Mouse (Mus musculus): ENCODE measurements around the gene Clec11a. TPM values are rescaled to one million over a fixed set of nuclear protein-coding genes. Genes with fewer than 3 reads are reported as not detected.

Clec11a gene
- polyA plus RNA-seq, 1 experiment from 2014 or later = 0.79 TPM

- no peak for ATAC-seq (ENCODE audit: insufficient number of reproducible peaks, low FRiP score)
- Histone ChIP-seq H3K27me3 (replicated peaks) (peaks cover 53% of the 10 kb centered on the region), H3K4me3 (no peak overlapping the region), H3K9ac (no peak overlapping the region), H3K9me3 (replicated peaks) (no peaks in the 10 kb centered on the region), H3K27ac (ENCODE audit: poor library complexity, severe bottlenecking) (no peak overlapping the region), H3K36me3 (no peaks in the 10 kb centered on the region), H3K4me1 (replicated peaks) (no peaks in the 10 kb centered on the region), H3K4me2 (no peak overlapping the region)
- WGBS = 21% methylated on average over 11 of the region's 11 CpGs
These were observed 32.6 kb downstream of the Clec11a start for GRCm38 (mm10) chr7:44274096-44274495.

DNA sequence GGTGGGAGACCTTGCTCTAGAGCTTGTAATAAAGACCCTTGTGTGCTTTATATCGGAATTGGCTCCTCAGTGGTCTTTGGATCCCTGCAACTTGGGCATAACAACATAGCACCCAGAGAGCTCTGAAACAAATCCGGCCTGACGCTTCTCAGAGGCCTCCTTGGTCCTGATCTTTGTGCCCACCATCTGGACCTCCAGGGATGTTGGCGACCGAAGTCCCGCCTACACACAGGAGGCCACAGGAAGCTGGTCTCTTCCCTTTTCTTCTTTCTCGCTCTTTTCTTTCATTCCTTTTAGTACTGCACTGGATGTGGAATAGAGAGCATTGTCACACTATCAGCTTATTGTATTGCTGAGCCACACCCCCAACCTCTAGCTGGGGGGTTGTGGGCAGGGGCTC, 33.3 kb downstream of the Clec11a start:
- Histone ChIP-seq H3K4me2 (no peak overlapping the region), H3K27me3 (replicated peaks) (peaks cover 59% of the 10 kb centered on the region)

GRCm38 (mm10) chr7:44272546-44272945, 34.2 kb downstream of the Clec11a start:
- Histone ChIP-seq H3K4me3 (no peak overlapping the region), H3K36me3 (no peaks in the 10 kb centered on the region), H3K9me3 (replicated peaks) (no peaks in the 10 kb centered on the region), H3K27me3 (replicated peaks) (peaks cover 68% of the 10 kb centered on the region), H3K9ac (no peak overlapping the region), H3K4me1 (replicated peaks) (no peaks in the 10 kb centered on the region), H3K4me2 (no peak overlapping the region), H3K27ac (ENCODE audit: poor library complexity, severe bottlenecking) (no peak overlapping the region)
- no peak for ATAC-seq (ENCODE audit: insufficient number of reproducible peaks, low FRiP score)
- 83% methylated on average over 7 of the region's 7 CpGs for WGBS

More for the DNA sequence above, 33.3 kb downstream of the Clec11a start:
- no peak overlapping the region for H3K4me3 ChIP-seq
- no peak for ATAC-seq (ENCODE audit: insufficient number of reproducible peaks, low FRiP score)
- no peaks in the 10 kb centered on the region for H3K4me1 ChIP-seq (replicated peaks)
- H3K36me3 ChIP-seq = no peaks in the 10 kb centered on the region
- 71% methylated on average over 7 of the region's 7 CpGs for WGBS
- no peak overlapping the region for H3K27ac ChIP-seq (ENCODE audit: poor library complexity, severe bottlenecking)
- no peaks in the 10 kb centered on the region for H3K9me3 ChIP-seq (replicated peaks)
- no peak overlapping the region for H3K9ac ChIP-seq

- Histone ChIP-seq H3K27ac (ENCODE audit: poor library complexity, severe bottlenecking) (no peak overlapping the region), H3K4me3 (no peak overlapping the region), H3K9ac (no peak overlapping the region), H3K27me3 (replicated peaks) (peaks cover 76% of the 10 kb centered on the region), H3K4me2 (no peak overlapping the region), H3K36me3 (no peaks in the 10 kb centered on the region), H3K9me3 (replicated peaks) (no peaks in the 10 kb centered on the region), H3K4me1 (replicated peaks) (no peaks in the 10 kb centered on the region)
- no peak for ATAC-seq (ENCODE audit: insufficient number of reproducible peaks, low FRiP score)
- WGBS = 64% methylated on average over 2 of the region's 2 CpGs
These were observed 35.4 kb downstream of the Clec11a start for GRCm38 (mm10) chr7:44271309-44271708.

DNA sequence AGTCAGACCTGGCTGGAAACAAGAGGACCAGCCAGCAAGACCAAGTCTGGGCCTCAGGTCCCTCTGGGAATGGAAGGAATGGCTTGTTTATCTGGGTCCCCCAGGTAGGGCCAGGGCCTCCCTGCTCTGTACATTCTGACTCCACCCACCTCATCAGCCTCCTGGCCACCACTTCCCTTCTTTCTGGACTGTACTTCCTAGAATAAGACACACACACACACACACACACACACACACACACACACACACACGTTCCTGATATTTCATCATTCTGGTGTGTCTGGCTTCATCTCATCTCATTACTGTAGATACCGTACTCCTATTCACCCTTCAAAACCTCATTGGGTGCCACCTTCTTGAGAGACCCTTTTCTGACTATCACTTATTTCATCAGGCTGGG, 37.3 kb downstream of the Clec11a start:
- Histone ChIP-seq H3K4me1 (replicated peaks) (no peaks in the 10 kb centered on the region), H3K4me2 (no peak overlapping the region), H3K9ac (no peak overlapping the region), H3K9me3 (replicated peaks) (no peaks in the 10 kb centered on the region), H3K4me3 (no peak overlapping the region), H3K27me3 (replicated peaks) (peaks cover 72% of the 10 kb centered on the region), H3K27ac (ENCODE audit: poor library complexity, severe bottlenecking) (no peak overlapping the region), H3K36me3 (no peaks in the 10 kb centered on the region)
- 72% methylated on average over 2 of the region's 2 CpGs for WGBS
- ATAC-seq (ENCODE audit: insufficient number of reproducible peaks, low FRiP score) = no peak

- H3K9me3 ChIP-seq (replicated peaks) = no peaks in the 10 kb centered on the region
- H3K4me3 ChIP-seq = no peak overlapping the region
- H3K4me1 ChIP-seq (replicated peaks) = 0 out of 2 replicates have a peak, but pooled peaks cover under 1% of the 10 kb centered on the region
- no peak overlapping the region for H3K4me2 ChIP-seq
- WGBS = 78% methylated on average over 11 of the region's 11 CpGs
- peaks cover 72% of the 10 kb centered on the region for H3K27me3 ChIP-seq (replicated peaks)
- ATAC-seq (ENCODE audit: insufficient number of reproducible peaks, low FRiP score) = no peak
- no peaks in the 10 kb centered on the region for H3K36me3 ChIP-seq
- H3K9ac ChIP-seq = no peak overlapping the region
- H3K27ac ChIP-seq (ENCODE audit: poor library complexity, severe bottlenecking) = no peak overlapping the region
These were observed 38.6 kb downstream of the Clec11a start for GRCm38 (mm10) chr7:44268117-44268516.

DNA sequence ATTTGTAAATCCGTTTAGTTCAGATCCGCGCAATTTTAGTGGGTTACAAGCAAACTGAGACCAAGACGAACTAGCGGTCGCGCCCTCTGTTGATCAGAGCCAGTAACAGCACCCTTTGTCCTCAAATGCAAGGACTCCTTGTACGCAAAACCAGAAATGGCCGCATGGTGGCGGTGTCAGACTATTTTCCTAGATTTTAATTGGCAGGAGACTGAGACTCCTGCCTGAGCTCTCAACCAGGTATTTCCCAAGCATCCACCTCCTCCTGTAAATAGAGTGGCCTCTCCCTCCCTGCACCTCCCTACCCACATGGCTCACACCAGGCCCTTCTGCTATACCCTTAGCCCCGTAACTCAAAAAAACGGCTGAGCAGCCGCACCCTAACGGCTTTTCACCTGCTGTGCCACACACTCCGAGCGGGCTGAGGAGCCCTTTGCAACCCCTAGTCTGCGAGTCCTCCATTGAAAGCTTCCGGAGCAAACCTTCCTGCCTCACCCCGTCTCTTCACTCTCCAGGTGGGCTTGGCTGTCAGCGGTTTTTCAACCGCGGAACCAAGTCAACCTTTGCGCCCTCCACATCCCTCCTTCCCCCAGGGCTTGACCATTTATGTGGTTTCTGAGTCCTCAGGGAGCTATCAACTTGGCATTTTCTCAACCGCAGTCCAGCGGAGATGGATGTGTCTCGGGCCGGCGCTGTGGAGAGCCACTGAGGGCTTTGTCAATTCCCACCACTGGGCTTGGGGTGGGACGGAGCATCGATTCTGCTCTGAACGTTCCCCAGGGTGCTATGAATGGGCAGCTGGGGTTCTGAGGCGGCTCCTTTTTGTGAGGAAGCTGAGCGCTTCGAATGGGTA, 43.7 kb downstream of the Clec11a start:
- peaks cover 62% of the 10 kb centered on the region for H3K27me3 ChIP-seq (replicated peaks)
- WGBS = 4% methylated on average over 34 of the region's 34 CpGs
- 0 out of 2 replicates have a peak, but pooled peaks have one; percentile 4 for ATAC-seq (ENCODE audit: insufficient number of reproducible peaks, low FRiP score)

GRCm38 (mm10) chr7:44261147-44261546, 45.6 kb downstream of the Clec11a start, which contains the start of gene Gm15517:
Gm15517 (plus strand) TSS chr7:44261447.
- Histone ChIP-seq H3K27ac (ENCODE audit: poor library complexity, severe bottlenecking) (no peak within 1 kb of the TSS), H3K9ac (no peak within 1 kb of the TSS), H3K4me1 (replicated peaks) (0 out of 2 replicates have a peak, but pooled peaks cover 3% of the 10 kb centered on the region), H3K4me3 (no peak within 1 kb of the TSS), H3K9me3 (replicated peaks) (no peaks in the 10 kb centered on the region), H3K4me2 (no peak within 1 kb of the TSS), H3K27me3 (replicated peaks) (peaks cover 50% of the 10 kb centered on the region), H3K36me3 (no peaks in the 10 kb centered on the region)
- 58% methylated on average over 5 of the region's 5 CpGs for WGBS
- ATAC-seq (ENCODE audit: insufficient number of reproducible peaks, low FRiP score) = no peak

More for the DNA sequence above, 43.7 kb downstream of the Clec11a start:
- peak overlapping the region; percentile 47 for H3K4me2 ChIP-seq
- no peak overlapping the region for H3K9ac ChIP-seq
- H3K9me3 ChIP-seq (replicated peaks) = no peaks in the 10 kb centered on the region
- no peak overlapping the region for H3K4me3 ChIP-seq
- 0 out of 2 replicates have a peak, but pooled peaks cover 3% of the 10 kb centered on the region for H3K4me1 ChIP-seq (replicated peaks)
- no peaks in the 10 kb centered on the region for H3K36me3 ChIP-seq
- H3K27ac ChIP-seq (ENCODE audit: poor library complexity, severe bottlenecking) = no peak overlapping the region

DNA sequence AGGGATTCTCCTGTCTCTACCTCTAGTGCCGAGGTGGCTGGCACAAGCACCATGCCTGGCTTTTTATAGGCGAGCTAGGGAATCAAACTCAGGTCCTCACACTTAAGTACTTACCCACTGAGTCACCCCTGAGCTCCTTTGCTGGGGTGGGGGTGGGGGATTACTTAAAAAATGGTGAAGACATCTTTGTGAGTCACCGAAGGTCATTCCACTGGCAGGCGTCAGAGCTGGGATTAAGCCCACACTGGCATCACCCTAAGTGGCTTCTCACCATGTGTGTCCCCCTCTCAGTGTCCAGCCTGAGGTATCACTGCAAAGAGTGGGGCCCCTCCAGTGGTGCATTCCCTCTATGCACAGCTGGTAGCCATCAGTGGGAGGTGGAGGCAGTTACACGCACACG, 46.3 kb downstream of the Clec11a start:
- Histone ChIP-seq H3K36me3 (no peaks in the 10 kb centered on the region), H3K9ac (no peak overlapping the region)
- WGBS = 63% methylated on average over 6 of the region's 6 CpGs

DNA sequence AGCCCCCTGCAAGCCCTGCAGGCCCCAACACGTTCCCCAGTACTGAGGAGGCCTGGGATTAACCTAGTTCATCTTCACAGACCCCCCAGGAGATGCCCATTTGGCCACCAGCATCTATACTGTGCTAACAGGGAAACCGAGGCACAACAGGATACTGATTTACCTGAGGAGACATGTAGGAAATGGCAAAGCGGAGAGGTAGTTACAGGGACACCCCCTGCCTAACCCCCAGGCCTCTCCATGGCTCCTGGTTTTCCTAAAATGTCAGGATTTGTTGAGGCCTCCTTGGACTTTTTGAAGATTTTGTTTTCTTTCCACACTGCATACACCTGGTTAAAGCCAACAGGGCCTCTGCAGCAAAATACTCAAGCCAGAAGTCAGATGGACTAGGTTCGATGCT, 49.4 kb downstream of the Clec11a start, which contains the start of gene Acp4:
Acp4 (minus strand) TSS at position 101 of the 400 bp plus-strand sequence.
- Histone ChIP-seq H3K36me3 (peaks cover 21% of the 10 kb centered on the region), H3K27me3 (replicated peaks) (peaks cover 20% of the 10 kb centered on the region; the same call in 1 of the 2 replicates), H3K9me3 (replicated peaks) (no peaks in the 10 kb centered on the region), H3K4me3 (no peak within 1 kb of the TSS), H3K4me2 (no peak within 1 kb of the TSS), H3K9ac (no peak within 1 kb of the TSS), H3K27ac (ENCODE audit: poor library complexity, severe bottlenecking) (no peak within 1 kb of the TSS), H3K4me1 (replicated peaks) (peaks cover 16% of the 10 kb centered on the region)
- ATAC-seq (ENCODE audit: insufficient number of reproducible peaks, low FRiP score) = no peak
- 64% methylated on average over 4 of the region's 4 CpGs for WGBS

More for the DNA sequence above, 46.3 kb downstream of the Clec11a start:
- Histone ChIP-seq H3K27ac (ENCODE audit: poor library complexity, severe bottlenecking) (no peak overlapping the region), H3K9me3 (replicated peaks) (no peaks in the 10 kb centered on the region), H3K27me3 (replicated peaks) (peaks cover 44% of the 10 kb centered on the region), H3K4me3 (no peak overlapping the region), H3K4me2 (no peak overlapping the region), H3K4me1 (replicated peaks) (0 out of 2 replicates have a peak, but pooled peaks cover 3% of the 10 kb centered on the region)
- no peak for ATAC-seq (ENCODE audit: insufficient number of reproducible peaks, low FRiP score)

DNA sequence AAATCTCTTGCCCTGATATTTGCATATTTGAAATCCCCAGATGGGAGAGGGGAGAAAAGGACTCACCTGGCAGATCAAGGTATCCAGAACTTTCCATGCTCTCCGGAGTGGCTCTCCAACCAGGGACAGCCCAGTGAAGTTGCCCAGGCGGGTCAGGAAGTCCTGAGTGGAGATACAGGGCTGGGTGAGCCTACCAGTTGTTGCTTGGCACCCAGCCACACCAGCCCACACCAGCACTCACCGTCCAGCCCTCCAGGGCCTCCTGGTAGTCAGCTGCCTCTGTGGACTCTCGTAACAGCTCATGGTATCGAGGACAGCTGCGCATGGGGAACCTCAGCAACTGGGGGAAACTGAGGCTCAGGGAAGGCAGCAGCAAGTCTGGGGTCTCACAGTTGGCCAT, 51.8 kb downstream of the Clec11a start:
- no peak overlapping the region for H3K9ac ChIP-seq
- H3K27me3 ChIP-seq (replicated peaks) = no peaks in the 10 kb centered on the region
- H3K4me3 ChIP-seq = no peak overlapping the region
- peaks cover 19% of the 10 kb centered on the region for H3K4me1 ChIP-seq (replicated peaks)
- H3K9me3 ChIP-seq (replicated peaks) = no peaks in the 10 kb centered on the region
- no peak for ATAC-seq (ENCODE audit: insufficient number of reproducible peaks, low FRiP score)
- 66% methylated on average over 6 of the region's 6 CpGs for WGBS
- peaks cover 40% of the 10 kb centered on the region for H3K36me3 ChIP-seq
- H3K4me2 ChIP-seq = no peak overlapping the region
- H3K27ac ChIP-seq (ENCODE audit: poor library complexity, severe bottlenecking) = 0 out of 2 replicates have a peak overlapping the region, but pooled peaks have one; percentile 0
